Mouse (Mus musculus) urinary bladder, adult 18-20 months (tissue): ENCODE data around the gene Fiz1.

Experiments
- DNase-seq, 2 experiments: peaks; one replicate each; pipeline ENCODE4 v3.0.0; 2022; ENCODE audit warnings: low spot score in 2 of 2, mixed read lengths in 2 of 2

Gene Fiz1

GRCm38 (mm10) chr7:5014251-5015117, at the start of gene Fiz1, which contains the start of gene Zfp524:
Gene Fiz1 (minus strand): TSS chr7:5014697.
Gene Zfp524 (plus strand): TSS chr7:5014415.
- peak; percentile 94 to 99 for DNase-seq

- DNase-seq: peak; percentile 56 to 61
Observed at GRCm38 (mm10) chr7:5062360-5063001, 48.0 kb upstream of the Fiz1 start.

- peak; percentile 83 to 89 for DNase-seq
Observed at GRCm38 (mm10) chr7:5061774-5062359, 47.4 kb upstream of the Fiz1 start, which contains the start of gene U2af2. Gene U2af2 (plus strand): TSS chr7:5062143.

GRCm38 (mm10) chr7:5060944-5061773, 46.7 kb upstream of the Fiz1 start:
- peak; percentile 95 to 96 for DNase-seq

DNA sequence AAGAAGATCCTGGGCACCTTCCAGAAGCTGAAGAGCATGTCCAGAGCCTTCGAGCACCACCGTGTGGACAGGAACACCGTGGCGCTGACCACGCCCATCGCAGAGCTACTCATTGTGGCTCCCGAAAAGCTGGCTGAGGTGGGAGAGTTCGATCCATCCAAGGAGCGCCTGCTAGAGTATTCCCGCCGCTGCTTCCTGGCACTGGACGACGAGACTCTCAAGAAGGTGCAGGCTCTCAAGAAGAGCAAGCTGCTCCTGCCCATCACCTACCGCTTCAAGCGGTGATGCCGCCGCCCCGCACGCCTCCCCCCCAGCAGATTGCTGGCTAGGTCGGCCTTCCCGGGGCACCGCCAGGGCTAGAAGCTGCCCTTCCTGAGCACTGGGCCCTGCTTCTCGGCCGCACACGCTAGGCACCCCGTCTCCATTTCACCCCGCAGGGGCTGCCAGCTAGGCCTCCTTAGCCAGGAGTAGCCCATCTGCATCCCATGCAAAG, 45.8 kb upstream of the Fiz1 start:
- peak; percentile 68 to 73 for DNase-seq

DNA sequence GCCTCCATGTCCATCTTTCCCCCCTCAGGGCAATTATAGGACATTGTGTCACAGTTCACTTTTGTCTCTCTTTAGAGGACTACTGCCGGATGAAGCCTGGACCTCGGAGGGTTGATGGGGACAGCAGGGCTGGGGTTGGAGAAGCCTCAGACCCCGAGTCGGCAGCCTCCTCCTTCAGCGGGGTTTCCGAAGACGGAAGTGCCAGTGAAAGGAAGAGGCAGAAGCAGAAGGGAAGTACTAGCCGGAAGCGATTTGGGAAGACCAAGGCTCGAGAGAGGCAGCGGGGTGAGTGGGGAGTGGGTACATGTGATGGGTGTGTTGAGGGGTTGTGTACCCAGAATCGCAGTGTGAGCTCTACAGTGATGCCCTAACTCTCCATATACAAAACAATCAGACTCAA, 44.9 kb upstream of the Fiz1 start:
- no peak for DNase-seq

- DNase-seq: no peak
Observed at GRCm38 (mm10) chr7:5058631-5059030, 44.1 kb upstream of the Fiz1 start.

GRCm38 (mm10) chr7:5057804-5058203, 43.3 kb upstream of the Fiz1 start:
- DNase-seq: no peak

- no peak for DNase-seq
Observed at GRCm38 (mm10) chr7:5057381-5057780, 42.9 kb upstream of the Fiz1 start.

GRCm38 (mm10) chr7:5056651-5057263, 42.3 kb upstream of the Fiz1 start:
- no peak for DNase-seq

- no peak for DNase-seq
Observed at GRCm38 (mm10) chr7:5053456-5054179, 39.1 kb upstream of the Fiz1 start.

- DNase-seq: no peak
Observed at GRCm38 (mm10) chr7:5052931-5053343, 38.4 kb upstream of the Fiz1 start.

DNA sequence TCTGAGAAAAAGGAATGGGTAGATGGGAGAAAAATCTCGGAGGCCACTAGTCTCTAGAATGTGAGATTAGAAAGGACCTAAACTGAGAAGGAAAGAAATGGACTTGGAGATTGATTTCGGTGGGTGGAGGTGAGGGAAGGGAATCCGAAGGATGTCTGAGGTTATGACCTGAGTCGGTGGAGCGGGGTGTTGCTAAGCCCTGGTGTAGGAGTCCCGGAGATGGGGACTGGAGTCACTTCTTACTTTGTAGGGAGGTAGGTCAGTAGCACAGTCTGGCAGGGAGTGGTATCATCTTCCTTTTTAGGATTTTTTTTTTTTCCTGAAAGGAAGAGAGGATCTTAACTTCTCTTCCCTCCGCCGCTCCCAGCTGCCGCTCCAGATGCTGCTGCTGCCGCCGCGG, 37.9 kb upstream of the Fiz1 start:
- no peak for DNase-seq

GRCm38 (mm10) chr7:5051193-5052192, 37.0 kb upstream of the Fiz1 start, which contains the start of gene Zfp580:
Gene Zfp580 (plus strand): TSS chr7:5051538.
- DNase-seq: peak; percentile 41 to 67

DNA sequence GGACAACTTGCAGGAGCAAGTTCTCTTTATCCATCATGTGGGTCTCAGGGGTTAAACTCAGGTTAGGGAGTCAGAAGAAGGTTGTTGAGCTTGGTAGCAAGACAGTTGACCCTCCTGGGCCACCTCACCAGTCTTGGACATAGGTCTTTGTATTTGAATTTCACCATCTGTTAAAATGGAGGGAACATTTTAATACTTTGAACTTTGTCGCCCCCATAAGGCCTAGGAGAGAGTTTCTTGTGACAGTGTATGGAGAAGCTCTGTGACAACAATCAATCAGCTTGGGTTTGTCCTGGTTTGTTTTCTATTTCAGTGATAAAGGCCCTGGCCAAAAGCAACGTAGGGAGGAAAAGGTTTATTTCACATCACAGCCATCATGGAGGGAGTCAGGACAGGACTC, 32.8 kb upstream of the Fiz1 start:
- no peak for DNase-seq

GRCm38 (mm10) chr7:5046112-5046511, 31.6 kb upstream of the Fiz1 start:
- DNase-seq: no peak

DNA sequence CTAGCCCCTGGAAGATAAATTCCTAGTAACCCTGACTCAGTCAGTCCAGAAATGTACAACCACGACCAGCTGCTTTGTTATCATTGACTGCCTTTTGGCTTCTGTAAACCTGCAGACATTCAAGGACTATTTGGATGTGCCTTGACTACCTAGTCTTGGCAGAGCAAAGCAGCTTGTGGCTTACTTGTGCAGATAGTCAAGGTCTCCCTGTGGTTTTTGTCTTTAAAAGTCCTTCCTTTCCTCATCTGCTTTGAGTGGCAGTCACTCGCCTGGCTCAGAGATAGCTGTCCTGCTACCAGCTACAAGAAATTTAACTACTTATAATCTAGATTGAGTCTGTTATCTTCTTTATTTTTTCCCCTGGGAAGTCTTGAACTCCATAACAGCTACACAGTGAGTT, 30.5 kb upstream of the Fiz1 start:
- no peak for DNase-seq

GRCm38 (mm10) chr7:5038940-5039339, 24.4 kb upstream of the Fiz1 start:
- DNase-seq: no peak
